Mouse (Mus musculus) cerebellum, adult 2 months (tissue): Measurements from ENCODE around the gene Snx10. TPM values are rescaled to one million over a fixed set of nuclear protein-coding genes. Genes with fewer than 3 reads are reported as not detected.

Experiments
- DNase-seq, 2 experiments: peaks; one replicate each; pipeline ENCODE4 v3.0.0; 2021
- H3K27ac ChIP-seq: fragments of 200-500 bp; 2 replicates; pipeline ENCODE4 v1.5.1; 2012; ENCODE audit warnings: low read length, control low read depth, inconsistent platforms; ENCODE audit not compliant: insufficient read depth
- H3K27me3 ChIP-seq: fragments of 200-500 bp; 2 replicates; pipeline ENCODE4 v1.6.1; 2012; ENCODE audit warnings: inconsistent platforms, mild to moderate bottlenecking, low read length, moderate library complexity; ENCODE audit not compliant: control insufficient read depth, insufficient read depth
- H3K4me1 ChIP-seq: fragments of 200-500 bp; 2 replicates; pipeline ENCODE4 v1.6.1; 2011; ENCODE audit warnings: low read length; ENCODE audit not compliant: control insufficient read depth, insufficient read depth
- H3K4me3 ChIP-seq: fragments of 200-500 bp; replicated peaks from 2 replicates; pipeline ENCODE3; 2011; ENCODE audit warnings: mild to moderate bottlenecking, low read depth, low read length, control low read depth; ENCODE audit not compliant: insufficient read depth
- CTCF ChIP-seq: fragments of 200-500 bp; IDR thresholded peaks from 2 replicates; pipeline ENCODE4 v1.5.1; 2011; ENCODE audit warnings: low read depth, mild to moderate bottlenecking, control low read depth, low read length, moderate library complexity, borderline replicate concordance; ENCODE audit not compliant: insufficient read depth
- POLR2A ChIP-seq: fragments of 200-500 bp; IDR thresholded peaks from 2 replicates; pipeline ENCODE4 v1.6.1; 2011; ENCODE audit warnings: low read length, control low read depth, borderline replicate concordance; ENCODE audit not compliant: insufficient read depth
- WGBS: fragments of 180-500 bp; shearing (Covaris S2); methylation state at CpG from one replicate; pipeline ENCODE4 v1.1.7; 2018; 5-methylcytosine and 5-hydroxymethylcytosine counted together
- polyA plus RNA-seq: library from polyadenylated mRNA; depleted of rRNA; stranded (reverse); fragments of >200 nt; gene quantifications from 2 replicates; pipeline ENCODE4 v1.2.3, GENCODE M21; 2012

The Snx10 gene
- polyA plus RNA-seq, 1 experiment, result 45.7 TPM

GRCm38 (mm10) chr6:51611621-51612020, 87.9 kb downstream of the Snx10 start:
- Histone ChIP-seq H3K4me1 (no peaks in the 10 kb centered on the region), H3K27ac (no peak overlapping the region), H3K27me3 (no peaks in the 10 kb centered on the region), H3K4me3 (no peak overlapping the region)
- no peak for DNase-seq
- WGBS, result 91% methylated on average over 4 of the region's 4 CpGs
- TF ChIP-seq CTCF (no peak), POLR2A (no peak)

- Histone ChIP-seq H3K27ac (peak overlapping the region; percentile 17), H3K4me1 (no peaks in the 10 kb centered on the region), H3K27me3 (no peaks in the 10 kb centered on the region), H3K4me3 (peak overlapping the region; percentile 48)
- TF ChIP-seq POLR2A, result no peak
- peak; percentile 71; the same call in 1 of the 2 replicates for TF ChIP-seq CTCF
- peak; percentile 65 to 80 for DNase-seq
- under 1% methylated on average over 54 of the region's 54 CpGs for WGBS
Measured at GRCm38 (mm10) chr6:51612371-51613051, 88.8 kb downstream of the Snx10 start.

- no peaks in the 10 kb centered on the region for H3K4me1 ChIP-seq
- no peaks in the 10 kb centered on the region for H3K27me3 ChIP-seq
- H3K27ac ChIP-seq, result no peak overlapping the region
- DNase-seq, result no peak
- 86% methylated on average over 11 of the region's 11 CpGs for WGBS
- TF ChIP-seq CTCF, result no peak
- TF ChIP-seq POLR2A, result no peak
- no peak overlapping the region for H3K4me3 ChIP-seq
Measured at GRCm38 (mm10) chr6:51613661-51614060, 90.0 kb downstream of the Snx10 start.

- WGBS, result 92% methylated on average over 5 of the region's 5 CpGs
- Histone ChIP-seq H3K4me1 (no peaks in the 10 kb centered on the region), H3K4me3 (no peak overlapping the region), H3K27me3 (no peaks in the 10 kb centered on the region), H3K27ac (no peak overlapping the region)
- no peak for TF ChIP-seq CTCF
- no peak for TF ChIP-seq POLR2A
- no peak for DNase-seq
Measured at GRCm38 (mm10) chr6:51626843-51627242, 103.1 kb downstream of the Snx10 start.

GRCm38 (mm10) chr6:51629671-51630070, 106.0 kb downstream of the Snx10 start:
- Histone ChIP-seq H3K27ac (no peak overlapping the region), H3K27me3 (no peaks in the 10 kb centered on the region), H3K4me3 (no peak overlapping the region), H3K4me1 (no peaks in the 10 kb centered on the region)
- no peak for DNase-seq
- TF ChIP-seq CTCF (no peak), POLR2A (no peak)
- 69% methylated on average over 3 of the region's 3 CpGs for WGBS

- H3K4me3 ChIP-seq, result no peak overlapping the region
- H3K4me1 ChIP-seq, result no peaks in the 10 kb centered on the region
- H3K27me3 ChIP-seq, result no peaks in the 10 kb centered on the region
- no peak overlapping the region for H3K27ac ChIP-seq
- no peak for TF ChIP-seq POLR2A
- TF ChIP-seq CTCF, result no peak
- no peak for DNase-seq
- WGBS, result 78% methylated on average over 2 of the region's 2 CpGs
Measured at GRCm38 (mm10) chr6:51630184-51630583, 106.5 kb downstream of the Snx10 start.

GRCm38 (mm10) chr6:51632928-51633662, 109.4 kb downstream of the Snx10 start:
- 81% methylated on average over 4 of the region's 4 CpGs for WGBS
- Histone ChIP-seq H3K27ac (no peak overlapping the region), H3K27me3 (no peaks in the 10 kb centered on the region), H3K4me1 (no peaks in the 10 kb centered on the region), H3K4me3 (no peak overlapping the region)
- no peak for TF ChIP-seq CTCF
- TF ChIP-seq POLR2A, result no peak
- DNase-seq, result no peak

- TF ChIP-seq POLR2A (no peak), CTCF (no peak)
- no peak overlapping the region for H3K4me3 ChIP-seq
- WGBS, result 75% methylated on average over 8 of the region's 8 CpGs
Measured at GRCm38 (mm10) chr6:51633663-51634362, 110.1 kb downstream of the Snx10 start.

More at GRCm38 (mm10) chr6:51633663-51634362, 110.1 kb downstream of the Snx10 start:
- H3K4me1 ChIP-seq, result no peaks in the 10 kb centered on the region
- H3K27ac ChIP-seq, result no peak overlapping the region
- DNase-seq, result no peak
- H3K27me3 ChIP-seq, result no peaks in the 10 kb centered on the region
